Mouse (Mus musculus): ENCODE measurements at regions not wholly inside any gene's neighbourhood (a gene's known extent, or its start where the extent isn't known, plus 50 kb on each side); places are given as distances from the start of the nearest gene placed in this dataset.
A peak's percentile ranks its signal among the peaks of the same experiment; 100 is the strongest.
"Not testable (repeated sequence)": the region's sequence is repeated elsewhere in the genome, so short reads cannot be mapped to it uniquely, and the experiment has no call there.

DNA sequence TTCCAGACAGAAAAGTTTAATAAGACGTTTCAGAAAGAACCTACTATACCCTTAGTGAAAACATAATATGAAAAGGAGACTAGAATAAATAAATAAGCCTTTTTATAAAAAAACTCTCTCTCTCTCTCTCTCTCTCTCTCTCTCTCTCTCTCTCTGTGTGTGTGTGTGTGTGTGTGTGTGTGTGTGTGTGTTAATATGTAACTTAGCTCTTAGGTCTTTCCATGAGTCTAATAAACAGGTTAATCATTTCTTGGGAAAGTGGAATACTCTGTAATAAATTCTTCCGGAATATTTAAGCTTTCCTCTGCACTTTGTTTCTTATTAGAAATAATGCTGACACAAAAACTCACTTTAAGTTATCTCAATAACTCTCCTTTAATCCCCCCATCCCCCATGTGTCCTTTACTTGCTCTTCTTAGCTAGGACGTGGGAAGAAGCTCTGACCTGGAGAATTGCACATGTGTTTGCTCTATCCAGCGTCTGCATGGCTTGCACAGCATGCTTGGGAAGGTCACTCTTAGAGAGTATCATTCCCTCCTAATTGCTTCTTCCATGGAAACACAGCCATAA lies 403.3 kb downstream of the Ets1 start:
- DNase-seq, result no peak

DNA sequence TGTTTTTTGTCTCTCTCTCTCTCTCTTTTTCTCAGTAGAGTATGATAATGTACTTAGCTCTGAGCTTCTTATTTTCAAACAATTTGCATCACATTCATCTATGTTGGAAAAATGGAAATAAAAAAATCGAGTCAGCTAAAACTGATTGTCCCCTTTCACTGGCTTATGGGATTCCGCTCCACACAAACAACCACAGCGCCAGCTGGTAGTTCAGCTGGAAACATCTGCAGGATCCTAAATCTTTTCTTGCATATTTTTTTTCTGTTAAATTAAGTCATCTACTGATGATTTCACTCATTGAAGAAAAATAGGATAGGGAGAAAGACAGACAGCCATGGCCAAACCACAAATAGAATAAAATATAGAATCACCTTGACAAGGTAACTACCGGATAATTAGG lies 414.8 kb downstream of the Ets1 start:
- no peak for DNase-seq

DNA sequence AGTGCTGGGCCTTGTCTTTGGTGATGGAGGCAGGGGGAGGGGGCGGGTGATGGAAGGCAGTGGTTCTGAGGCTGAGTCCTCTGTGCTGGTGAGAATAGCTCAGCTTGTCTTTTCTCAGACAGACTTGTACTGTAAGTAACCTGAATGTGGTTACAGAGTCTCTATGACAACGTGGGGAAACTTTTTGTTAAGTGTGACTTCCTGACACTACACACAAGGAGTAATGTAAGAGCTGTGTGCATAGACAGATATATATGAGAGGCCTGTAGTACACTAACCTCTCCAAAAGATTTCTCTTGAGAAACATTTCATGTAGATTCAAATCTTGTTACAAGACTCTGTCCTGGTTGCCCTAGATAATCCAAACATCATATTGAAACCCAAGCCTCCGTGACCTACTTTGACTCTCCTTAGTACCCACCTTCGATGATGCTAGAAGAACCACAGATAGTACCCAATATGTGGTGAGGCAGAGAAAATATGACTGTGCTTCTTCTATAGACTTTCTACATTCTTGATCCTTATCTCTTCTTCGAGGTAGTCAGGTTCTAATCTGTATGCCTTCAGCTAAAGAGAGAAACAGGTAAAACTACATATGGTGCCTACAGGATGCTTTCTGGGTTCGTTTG lies 424.7 kb downstream of the Ets1 start:
- DNase-seq, result no peak

DNA sequence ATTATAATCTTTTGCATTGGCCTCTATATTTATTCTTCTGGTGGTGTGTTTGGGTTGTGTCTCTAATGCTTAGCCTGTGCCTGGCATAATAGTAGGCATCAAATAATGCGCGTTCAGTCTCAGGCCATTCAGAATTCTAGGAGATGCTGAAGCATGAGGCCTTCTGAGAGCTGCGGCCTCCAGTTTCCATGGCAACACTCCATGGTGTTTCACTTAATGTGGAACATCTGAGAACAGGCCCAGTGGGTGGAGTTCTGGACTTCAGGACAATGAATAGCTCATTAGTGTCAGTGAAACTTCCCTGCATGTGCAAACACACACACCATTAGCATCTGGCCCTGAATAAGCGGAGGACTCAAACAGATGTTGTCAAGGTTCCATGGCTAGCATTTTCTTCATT lies 426.5 kb downstream of the Ets1 start:
- peak; percentile 92 for DNase-seq

DNA sequence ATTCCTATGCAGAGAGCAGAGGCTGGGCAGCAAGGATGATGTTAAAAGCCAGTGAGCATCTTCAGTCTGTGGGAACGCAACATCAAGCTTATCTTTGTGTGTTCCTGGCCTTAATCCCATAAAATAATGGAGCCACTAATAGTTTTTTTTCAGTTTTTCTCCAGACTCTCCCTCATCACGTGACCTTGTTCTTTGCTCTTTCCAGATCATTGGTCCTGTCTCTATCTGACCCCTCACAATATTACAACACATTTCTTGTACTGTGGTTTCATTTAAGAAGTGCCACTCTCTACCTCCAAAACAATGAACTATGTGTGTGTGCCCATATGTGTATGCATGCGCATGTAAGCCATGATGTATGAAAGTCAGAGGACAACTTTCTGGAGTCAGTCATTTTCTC lies 429.3 kb downstream of the Ets1 start:
- no peak for DNase-seq

DNA sequence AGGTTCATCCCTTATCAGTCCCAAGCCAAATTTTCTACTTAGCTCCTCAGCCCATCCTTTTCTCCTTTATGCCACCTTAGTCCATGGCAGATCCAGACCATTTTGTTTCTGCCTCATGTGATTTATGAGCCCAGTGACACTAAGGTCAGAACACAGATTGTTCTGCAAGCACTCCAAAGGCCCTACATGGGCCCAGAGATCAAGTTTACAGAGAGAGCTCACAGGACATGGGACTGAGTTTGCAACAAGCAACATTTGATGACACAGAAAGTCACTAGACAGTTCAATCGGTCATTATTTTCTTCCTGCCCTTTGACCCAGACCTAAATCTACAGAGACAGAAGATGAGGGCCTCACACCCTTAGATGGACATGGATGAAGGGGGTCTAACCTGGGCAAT lies 431.5 kb downstream of the Ets1 start:
- DNase-seq, result no peak

DNA sequence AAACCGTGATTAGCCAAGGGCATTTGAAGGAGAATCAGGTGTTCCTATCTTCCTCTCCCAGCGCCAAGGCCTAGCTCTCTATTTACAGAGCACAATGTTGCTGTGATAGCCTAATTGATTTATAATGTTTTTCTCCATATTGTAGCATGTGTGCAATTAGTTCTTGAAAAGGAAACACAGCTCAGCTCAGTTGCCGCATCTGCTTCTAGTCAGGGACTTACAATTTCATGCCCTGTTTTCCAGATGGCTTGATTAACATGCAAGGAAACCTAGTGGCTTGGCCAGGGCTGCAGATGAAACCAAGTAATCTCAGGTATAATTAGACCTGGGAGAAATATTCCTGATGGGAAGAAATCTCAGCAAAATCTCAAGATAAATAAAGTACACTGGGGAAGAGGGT lies 434.1 kb downstream of the Ets1 start:
- peak; percentile 25 for DNase-seq

DNA sequence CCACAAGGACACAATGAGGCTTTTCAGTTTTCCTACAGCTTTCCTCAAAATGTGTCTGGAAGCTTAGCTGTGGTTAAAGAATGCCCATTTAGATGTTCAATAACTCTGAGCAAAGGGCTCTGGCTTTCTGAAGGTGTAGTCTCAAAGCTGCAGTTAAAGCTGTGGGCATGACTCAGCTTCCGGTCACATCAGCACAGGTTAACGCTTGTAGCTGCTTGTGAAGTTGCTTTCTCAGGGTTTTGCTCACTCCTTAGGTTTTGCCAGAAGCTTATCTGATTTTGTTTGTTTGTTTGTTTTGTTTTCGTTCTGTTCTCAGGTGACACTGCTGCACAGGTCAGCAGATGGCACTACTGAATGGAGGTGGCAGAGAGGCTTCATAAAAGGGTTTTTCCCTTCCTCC lies 444.2 kb downstream of the Ets1 start:
- no peak for DNase-seq

DNA sequence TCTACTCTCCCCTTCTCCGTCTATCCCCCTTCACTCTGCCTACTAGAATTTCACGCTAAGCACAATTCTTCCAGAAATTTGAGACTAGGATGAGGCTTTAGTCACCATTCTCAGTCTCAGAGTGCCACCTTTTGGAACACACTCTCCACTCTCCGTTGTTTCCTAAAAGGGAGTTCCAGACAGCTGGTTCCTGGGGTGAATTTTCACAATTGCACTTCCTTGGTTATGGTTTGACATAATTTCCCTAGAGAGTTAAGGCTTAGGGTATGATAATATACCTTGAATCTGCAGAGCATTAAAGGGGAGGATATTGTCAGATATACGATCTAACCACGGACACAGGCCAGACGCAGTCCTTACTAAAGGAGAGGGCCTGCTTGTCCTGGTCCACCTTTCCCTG lies 444.8 kb downstream of the Ets1 start:
- peak; percentile 76 for DNase-seq

DNA sequence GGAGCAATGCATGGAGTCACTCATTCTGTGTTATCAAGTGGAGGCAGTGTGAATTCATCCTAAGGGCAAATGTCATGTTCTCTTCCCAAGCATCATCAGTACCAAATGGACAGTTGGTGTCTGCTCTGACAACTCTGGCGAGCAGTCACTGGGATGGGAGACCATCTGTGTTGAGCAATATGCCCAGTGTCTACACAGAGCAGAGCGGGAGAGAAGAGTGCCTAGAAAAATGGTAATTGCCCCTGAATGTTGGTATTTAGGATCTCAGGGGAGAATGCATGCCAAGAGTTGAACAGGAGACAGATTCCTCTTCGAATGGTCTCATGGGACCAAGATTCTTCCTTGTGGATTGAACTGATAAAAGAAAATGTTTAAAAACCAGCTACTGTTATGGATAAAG lies 454.0 kb downstream of the Ets1 start:
- DNase-seq, result no peak

DNA sequence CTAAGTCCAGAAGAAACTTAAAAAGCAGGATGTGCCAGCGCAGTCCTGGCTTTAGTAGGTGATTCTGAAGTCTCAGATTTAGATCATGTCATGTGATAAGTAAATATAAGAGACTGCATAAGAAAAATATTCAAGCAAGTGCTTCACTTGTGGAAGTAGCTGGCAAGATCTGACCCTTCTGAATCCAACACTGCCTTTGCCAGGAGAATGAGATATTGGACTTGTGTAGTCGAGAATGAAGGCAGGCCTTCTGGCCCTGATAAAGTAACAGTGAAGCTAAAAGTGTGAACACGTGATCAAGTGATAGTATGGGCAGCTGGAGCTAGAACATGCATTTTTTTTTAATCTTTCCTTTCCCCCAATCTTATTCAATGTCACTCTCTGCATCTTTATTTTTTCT lies 455.6 kb downstream of the Ets1 start:
- no peak for DNase-seq

DNA sequence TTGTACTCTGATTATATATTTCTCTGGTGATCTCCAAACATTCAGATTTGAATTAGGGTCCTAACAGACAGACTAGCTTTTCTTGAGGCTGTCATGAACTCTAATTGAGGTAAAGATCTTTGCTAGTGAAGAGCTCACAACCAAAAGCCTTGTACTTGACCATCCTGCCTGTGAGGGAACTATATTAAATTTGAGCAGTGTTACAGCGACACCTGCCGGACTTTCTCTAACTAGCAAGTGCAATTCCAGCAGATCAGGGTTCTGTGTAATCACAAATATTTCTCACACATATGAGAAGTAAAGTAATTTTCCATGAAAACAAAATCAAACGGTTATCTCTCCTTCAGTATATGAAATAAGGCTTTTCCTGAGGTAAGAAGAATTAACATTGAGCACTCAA lies 459.6 kb downstream of the Ets1 start:
- DNase-seq, result peak; percentile 82

DNA sequence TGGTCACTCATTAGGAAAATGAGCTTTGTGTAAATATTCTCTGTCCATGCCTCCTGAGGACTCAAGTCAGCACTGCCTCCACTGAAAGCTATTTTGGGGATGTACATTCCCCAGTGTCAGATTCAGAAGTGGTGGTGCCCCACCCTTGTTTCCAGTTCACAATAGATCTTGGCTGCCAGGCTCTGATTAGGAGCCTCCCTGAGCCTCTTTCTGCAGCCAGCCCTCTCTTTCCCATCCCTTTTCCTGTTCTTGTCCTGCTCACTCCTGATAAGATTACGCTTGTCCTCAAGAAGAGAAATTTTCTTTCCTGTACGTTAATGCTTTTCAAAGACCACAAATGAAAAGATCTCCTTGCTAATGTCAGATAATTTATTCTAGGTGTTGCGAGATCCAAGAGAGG lies 465.2 kb downstream of the Ets1 start:
- no peak for DNase-seq

DNA sequence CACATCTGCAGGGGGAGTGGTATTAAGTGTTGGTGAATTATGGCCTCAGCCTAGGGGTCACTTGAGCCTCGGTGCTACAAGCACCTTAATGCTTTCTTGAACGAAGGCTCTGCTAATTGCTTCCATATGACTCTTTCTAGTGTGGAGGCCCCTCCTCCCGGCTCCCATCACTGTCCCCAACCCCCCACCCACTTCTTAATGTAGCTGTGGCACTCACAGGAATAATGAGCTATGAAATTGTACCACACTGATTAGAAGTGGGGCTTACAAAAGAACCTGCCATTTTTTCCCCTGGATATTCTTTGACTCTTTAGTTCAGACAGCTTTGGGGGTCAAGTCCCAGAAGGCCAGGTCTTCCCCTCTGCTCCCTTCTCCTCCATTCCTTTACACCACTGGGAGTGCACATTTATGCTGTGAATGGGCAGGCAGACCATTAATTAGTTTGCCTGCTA lies 468.6 kb downstream of the Ets1 start:
- peak; percentile 78 for DNase-seq

DNA sequence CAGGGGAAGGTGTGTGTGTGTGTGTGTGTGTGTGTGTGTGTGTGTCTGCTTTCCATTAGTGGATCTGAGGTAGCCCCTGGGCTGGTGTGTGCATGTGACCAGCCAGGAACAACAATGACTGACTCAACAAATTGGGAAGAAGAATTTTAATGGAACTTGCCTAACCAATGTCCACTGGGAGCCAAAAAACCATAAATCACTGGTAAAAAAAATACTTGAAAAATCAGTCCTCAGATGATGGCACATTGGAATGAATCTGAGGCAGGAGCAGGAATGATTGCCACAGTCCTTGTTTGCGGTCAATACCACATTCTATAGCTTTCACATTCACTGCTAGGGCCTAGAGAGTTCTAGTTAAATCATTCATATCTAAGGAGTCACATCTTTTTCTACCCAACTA lies 487.8 kb downstream of the Ets1 start:
- DNase-seq, result no peak

DNA sequence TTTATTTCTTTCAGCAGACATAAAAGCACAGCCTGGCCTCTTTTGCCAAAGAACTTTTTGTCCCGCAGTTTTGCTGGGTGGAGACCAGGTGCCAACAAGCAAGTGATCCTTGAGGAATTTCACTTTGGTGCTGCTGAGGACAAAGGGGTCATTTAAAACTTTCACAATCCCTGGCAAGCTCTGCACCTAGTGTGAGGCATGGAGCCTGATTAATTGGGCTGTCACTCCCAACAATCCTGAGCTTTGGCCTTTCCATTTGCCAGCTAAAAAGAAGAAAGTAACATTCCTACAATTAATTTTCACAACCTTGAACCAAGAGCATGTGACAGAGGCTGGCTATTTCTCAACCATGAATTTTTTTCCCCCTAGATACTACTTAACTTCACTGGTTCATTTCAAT lies 516.2 kb downstream of the Ets1 start:
- peak; percentile 56 for DNase-seq

DNA sequence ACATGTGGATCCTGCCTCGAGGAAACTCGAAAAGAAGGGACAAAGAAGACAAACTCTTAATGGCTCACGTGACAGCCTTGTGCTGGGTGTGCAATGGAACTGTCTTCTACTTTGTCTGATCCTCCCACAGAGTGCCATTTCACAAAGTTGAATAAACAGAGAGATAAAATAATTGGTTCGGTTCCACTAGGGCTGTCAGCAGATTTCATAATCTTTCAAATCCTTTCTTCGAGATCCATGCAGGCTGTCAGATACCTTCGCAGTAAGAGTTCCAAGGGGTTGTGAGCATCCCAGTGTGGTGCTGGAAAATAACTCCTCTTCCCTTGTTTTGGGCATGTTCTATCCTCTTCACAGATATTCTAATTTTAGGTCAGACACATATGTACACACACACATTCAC lies 532.1 kb downstream of the Ets1 start:
- DNase-seq, result no peak

DNA sequence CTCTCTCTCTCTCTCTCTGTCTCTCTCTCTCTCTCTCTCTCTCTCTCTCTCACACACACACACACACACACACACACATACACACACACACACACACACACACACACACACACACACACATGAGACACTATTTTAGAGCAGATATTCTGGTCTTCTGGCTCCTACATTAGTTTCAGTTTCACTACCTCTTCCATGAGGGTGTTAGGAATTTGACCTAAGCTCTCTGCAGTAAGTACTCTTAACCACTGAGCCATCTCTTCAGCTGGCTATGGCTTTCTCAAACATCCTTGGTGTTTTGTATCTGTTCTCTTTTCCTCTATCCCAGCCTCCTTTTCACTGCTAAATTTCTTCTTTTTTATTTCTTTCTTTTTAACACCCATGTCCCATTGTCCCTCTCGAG lies 533.1 kb downstream of the Ets1 start:
- not testable (repeated sequence) for DNase-seq

DNA sequence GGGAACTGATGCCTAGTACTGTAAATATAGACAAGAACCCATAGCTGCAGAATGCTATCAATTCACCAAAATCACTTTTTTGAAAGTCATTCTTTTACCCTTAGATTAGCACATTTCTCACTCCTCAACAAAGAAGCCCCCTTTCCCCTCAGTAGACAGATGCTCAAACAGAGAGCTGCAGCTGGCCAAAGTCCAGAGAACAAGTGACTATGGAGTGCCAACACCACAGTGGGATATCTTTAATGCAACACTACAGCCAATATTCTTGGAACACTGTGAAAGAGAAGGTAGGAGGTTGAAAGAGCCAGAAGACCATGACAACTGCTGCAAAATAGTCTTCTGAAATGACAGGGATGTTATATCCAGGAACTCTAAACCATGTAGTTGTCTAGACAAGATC lies 544.0 kb downstream of the Ets1 start:
- DNase-seq, result no peak

DNA sequence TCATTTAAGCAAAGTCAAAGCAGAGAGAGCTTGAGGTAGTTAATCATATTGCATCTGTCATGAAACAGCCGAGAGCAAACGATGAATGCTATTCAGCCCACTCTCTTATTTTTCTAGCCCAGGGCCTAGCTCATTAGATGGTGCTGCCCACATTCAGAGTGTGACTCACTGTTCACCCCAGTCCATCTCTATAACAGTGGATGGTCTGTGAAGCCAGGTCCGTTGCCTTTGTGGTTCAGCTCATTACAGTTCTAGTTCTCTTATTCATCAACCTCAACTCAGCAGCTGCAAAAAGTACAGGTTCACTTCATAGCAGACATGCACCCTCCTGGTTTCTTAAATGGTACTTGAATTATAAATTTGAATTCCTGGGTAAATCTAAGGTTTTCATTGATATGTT lies 551.2 kb downstream of the Ets1 start:
- DNase-seq, result no peak

DNA sequence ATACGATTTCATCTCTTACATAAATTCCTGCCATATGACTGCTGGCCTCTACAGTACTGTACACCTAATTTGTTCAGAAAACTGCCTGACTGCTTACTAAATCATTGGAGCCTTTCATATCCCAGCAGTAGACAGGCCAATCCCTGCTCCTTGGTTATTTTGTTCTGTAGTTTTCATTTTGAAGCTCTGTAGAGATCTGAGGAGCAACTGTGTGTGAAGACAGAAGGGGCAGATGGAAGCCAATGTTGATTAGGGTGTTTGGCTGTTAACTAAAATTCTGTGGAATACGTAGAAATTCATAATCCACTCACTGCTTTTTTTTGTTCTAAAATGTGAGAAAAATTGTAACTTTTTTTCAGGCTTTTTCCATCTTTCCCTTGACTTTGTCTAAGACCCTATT lies 573.1 kb downstream of the Ets1 start:
- DNase-seq, result no peak

DNA sequence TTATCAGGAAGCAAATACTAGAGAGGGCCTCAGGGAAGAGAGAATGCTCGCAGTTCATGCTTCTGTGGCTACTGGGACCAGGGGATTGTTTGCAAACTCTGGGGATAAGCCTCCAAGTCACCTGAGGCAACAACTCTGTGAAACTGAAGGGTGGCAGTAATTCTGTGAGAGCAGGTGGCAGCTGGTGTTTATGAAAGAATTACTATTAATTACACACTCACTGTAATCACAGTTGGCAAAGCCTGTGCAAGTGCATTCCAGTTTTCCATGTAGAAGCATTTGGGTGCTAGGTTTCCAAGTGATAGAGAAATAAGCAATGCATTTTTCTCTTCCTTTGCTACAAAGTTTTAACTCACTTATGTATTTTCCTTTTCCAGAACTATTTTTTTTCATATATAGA lies 578.5 kb downstream of the Ets1 start:
- DNase-seq, result no peak

DNA sequence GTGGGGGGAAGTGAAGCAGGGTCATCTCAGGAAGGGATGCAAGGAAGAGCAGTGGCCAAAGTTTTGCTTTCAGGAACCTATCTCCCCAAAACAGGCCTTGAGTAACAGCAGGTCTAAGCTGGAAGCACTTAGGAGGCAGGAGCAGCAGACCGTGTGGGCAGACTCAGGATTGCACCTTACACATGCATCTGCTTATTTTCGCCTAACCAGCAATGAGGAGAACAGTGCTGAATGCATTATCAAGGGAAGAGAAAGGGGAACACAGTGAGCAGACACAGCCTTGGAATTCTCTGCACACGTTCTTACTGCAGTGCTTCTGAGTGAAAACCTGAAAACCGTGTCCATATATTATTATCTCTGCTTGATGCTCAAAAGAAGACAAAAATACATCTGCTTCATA lies 585.0 kb downstream of the Ets1 start:
- DNase-seq, result no peak

DNA sequence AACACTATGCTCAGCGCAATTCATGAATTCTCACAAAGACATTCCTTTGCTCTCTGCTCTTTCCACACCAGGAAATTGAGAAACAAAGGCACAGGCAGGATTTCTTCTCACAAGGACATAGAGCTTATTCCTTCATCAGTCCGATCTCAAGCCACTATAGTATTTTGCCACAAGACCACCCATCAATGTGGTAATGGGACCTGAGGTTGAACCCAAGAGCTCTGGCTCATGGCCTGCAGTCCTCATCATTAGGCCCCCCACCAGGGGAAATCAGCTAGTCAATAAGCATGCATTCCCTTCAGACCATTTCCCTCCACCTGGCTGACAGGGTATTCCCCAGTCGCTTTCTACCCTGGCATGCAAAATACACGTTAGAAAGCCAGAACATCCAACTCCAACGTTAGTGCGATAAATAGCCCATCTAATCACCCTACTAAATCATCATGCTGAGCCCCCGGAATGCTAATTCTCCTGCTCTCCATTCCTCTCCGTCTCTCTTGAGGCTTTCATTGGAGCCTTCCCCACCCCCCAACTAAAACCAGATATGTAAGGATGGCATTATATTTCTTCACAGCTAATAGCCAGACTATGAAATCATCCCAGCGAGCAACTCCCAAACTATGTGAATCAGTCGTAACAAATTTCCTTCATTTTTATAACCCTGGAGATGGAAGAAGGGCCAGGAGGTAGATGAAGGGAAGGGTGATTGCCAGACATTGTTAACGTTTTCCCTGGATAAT lies 586.2 kb downstream of the Ets1 start:
- no peak for DNase-seq

DNA sequence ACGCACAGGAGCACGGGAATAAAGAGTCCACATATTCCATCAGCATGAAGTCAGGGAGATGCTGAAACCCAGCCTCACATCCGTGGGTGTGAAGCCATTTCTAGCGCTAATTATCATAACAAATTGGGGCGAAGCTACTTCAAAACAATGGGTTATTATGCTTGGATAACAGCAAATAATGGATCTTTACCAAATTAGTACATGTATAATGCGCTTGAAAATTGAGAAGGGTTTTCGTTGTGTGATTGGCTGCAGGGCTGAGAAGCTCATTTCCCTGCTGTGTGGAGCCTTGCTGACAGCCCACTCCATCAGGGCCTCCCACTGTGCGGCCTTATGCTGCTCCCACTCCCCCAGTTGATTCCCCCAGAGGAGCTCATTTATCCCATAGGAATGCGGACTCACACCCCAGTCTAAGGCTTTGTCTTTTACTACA lies 597.7 kb downstream of the Ets1 start:
- peak; percentile 10 for DNase-seq
